Mouse (Mus musculus) embryonic facial prominence, embryonic 14.5 days (tissue): ENCODE results near the gene She. TPM values are rescaled to one million over a fixed set of nuclear protein-coding genes. Genes with fewer than 3 reads are reported as not detected.

Source experiments
- ATAC-seq: fragments of 200-750 bp; cut with Nextera tagmentation; 2 replicates; pipeline ENCODE4 v1.8.0; 2017; ENCODE audit warnings: low read depth, moderate number of reproducible peaks, moderate TSS enrichment
- DNase-seq: peaks from one replicate; pipeline ENCODE4 v3.0.0-alpha.2; 2015; ENCODE audit warnings: low spot score
- H3K27ac ChIP-seq: fragments of 300-500 bp; sonication (generic); replicated peaks from 2 replicates; pipeline ENCODE4 v1.5.1; 2014; ENCODE audit warnings: low read depth, mild to moderate bottlenecking, low read length, moderate library complexity
- H3K27me3 ChIP-seq: fragments of 300-500 bp; sonication (generic); replicated peaks from 2 replicates; pipeline ENCODE4 v1.6.1; 2014; ENCODE audit warnings: low read length; ENCODE audit not compliant: control insufficient read depth, insufficient read depth
- H3K36me3 ChIP-seq: fragments of 300-500 bp; sonication (generic); 2 replicates; pipeline ENCODE4 v1.6.1; 2014; ENCODE audit warnings: low read length, mixed read lengths; ENCODE audit not compliant: control insufficient read depth, insufficient read depth
- H3K4me1 ChIP-seq: fragments of 300-500 bp; sonication (generic); 2 replicates; pipeline ENCODE4 v1.6.1; 2014; ENCODE audit warnings: antibody characterized with exemption, low read length; ENCODE audit not compliant: control insufficient read depth, insufficient read depth
- H3K4me2 ChIP-seq: fragments of 300-500 bp; sonication (generic); 2 replicates; pipeline ENCODE4 v1.6.1; 2014; ENCODE audit warnings: low read depth, mild to moderate bottlenecking, low read length, moderate library complexity, mixed read lengths
- H3K4me3 ChIP-seq: fragments of 300-500 bp; sonication (generic); 2 replicates; pipeline ENCODE4 v1.5.1; 2014; ENCODE audit warnings: low read depth, mild to moderate bottlenecking, low read length
- H3K9ac ChIP-seq: fragments of 300-500 bp; sonication (generic); 2 replicates; pipeline ENCODE4 v1.6.1; 2014; ENCODE audit warnings: low read depth, mild to moderate bottlenecking, low read length, moderate library complexity, mixed read lengths
- H3K9me3 ChIP-seq: fragments of 300-500 bp; sonication (generic); 2 replicates; pipeline ENCODE4 v1.6.1; 2016; ENCODE audit warnings: low read length; ENCODE audit not compliant: control insufficient read depth
- WGBS: fragments of 180-500 bp; shearing (Covaris S2); extraction: QIAGEN DNeasy Blood & Tissue Kit; methylation state at CpG from one replicate; pipeline ENCODE4 v1.1.7; 2014; 5-methylcytosine and 5-hydroxymethylcytosine counted together
- polyA plus RNA-seq: library from polyadenylated mRNA; unstranded; fragments of >200 nt; fragmentation: Nextera tagmentation; extraction: Ambion mirVana; gene quantifications from 2 replicates; pipeline ENCODE4 v1.2.1, GENCODE M21; 2014

She gene
- 5.2 and 6.0 TPM in 2 replicates for polyA plus RNA-seq

GRCm38 (mm10) chr3:89830815-89831591 lies at the start of gene She:
She (plus strand) TSS chr3:89831370.
- peak within 1 kb of the TSS; percentile 28; the same call in 1 of the 2 replicates for H3K27ac ChIP-seq
- no peaks in the 10 kb centered on the region for H3K36me3 ChIP-seq
- DNase-seq (no peak), ATAC-seq (peak; percentile 26; the same call in 1 of the 2 replicates)
- 4% methylated on average over 19 of the region's 96 CpGs for WGBS
- no peaks in the 10 kb centered on the region for H3K9me3 ChIP-seq
- H3K9ac ChIP-seq = peak within 1 kb of the TSS; percentile 61
- H3K4me2 ChIP-seq = peak within 1 kb of the TSS; percentile 67
- peaks cover 60% of the 10 kb centered on the region for H3K27me3 ChIP-seq
- H3K4me1 ChIP-seq = no peaks in the 10 kb centered on the region; the same call in 1 of the 2 replicates
- H3K4me3 ChIP-seq = peak within 1 kb of the TSS; percentile 51

DNA sequence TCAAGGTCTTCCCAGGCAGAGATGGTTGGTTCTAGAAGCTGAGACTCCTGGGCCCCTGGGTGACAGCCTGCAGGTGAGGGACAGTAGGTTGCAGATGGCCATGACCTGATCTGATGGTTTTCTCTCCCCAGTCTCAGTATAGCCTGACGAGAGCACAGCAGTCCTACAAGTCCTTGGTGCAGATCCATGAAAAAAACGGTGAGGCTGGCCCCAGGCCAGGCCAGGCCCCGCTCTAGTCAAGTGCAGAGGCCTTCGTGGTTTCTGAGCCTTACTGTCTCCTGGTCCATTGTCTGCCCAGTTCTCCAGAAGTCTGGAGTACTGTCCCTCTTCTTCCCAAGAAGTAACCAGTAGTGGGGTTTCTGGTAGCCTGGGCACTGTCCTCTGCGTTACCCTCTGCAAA lies 49.5 kb upstream of the She start:
- H3K36me3 ChIP-seq = peaks cover 71% of the 10 kb centered on the region
- H3K27me3 ChIP-seq = no peaks in the 10 kb centered on the region
- H3K9me3 ChIP-seq = no peaks in the 10 kb centered on the region
- no peak overlapping the region for H3K4me3 ChIP-seq
- H3K4me2 ChIP-seq = no peak overlapping the region
- H3K9ac ChIP-seq = no peak overlapping the region
- no peak overlapping the region for H3K27ac ChIP-seq
- DNase-seq (no peak), ATAC-seq (no peak)
- 0 out of 2 replicates have a peak, but pooled peaks cover 5% of the 10 kb centered on the region for H3K4me1 ChIP-seq
- 79% methylated on average over 5 of the region's 5 CpGs for WGBS

DNA sequence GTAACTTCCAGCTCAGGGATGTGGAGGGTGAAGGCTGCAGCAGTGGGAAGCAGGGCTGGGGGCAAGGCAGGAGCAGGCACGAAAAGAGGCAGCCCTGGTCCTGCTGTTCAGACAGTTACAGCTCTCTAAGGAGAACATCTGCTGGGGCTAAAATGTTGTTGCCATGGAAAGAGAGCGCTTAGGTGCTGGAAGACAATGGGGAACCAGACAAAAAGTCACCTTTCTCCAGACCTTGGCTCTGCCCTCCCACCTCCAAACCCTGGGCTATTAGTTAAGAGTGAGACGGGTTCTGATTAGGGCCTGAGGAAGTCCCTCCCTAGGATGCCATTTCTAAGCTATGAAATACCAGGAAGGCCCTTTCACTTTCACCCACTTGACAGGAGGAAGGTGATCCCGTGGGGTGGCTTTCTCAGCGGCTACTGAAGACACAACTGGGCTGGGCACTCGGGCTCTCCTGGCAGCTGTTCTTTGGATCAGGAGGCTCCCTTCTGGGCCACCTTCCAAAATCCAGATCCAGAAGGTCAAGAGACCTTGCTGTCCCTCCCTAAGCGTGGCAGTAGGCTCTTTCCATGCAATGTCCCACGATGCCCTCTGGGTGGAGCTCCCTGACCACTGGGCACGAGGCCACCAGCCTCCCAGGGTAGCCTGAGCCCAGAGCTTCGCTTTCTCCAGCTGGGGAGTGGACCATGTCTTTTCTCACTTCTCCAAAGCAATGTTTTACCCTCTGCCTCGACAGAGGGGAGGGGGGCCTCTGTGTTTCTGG lies 46.0 kb upstream of the She start:
- 16% methylated on average over 11 of the region's 11 CpGs for WGBS
- DNase-seq = peak; percentile 66
- H3K36me3 ChIP-seq = peaks cover 35% of the 10 kb centered on the region
- no peaks in the 10 kb centered on the region for H3K9me3 ChIP-seq
- no peak overlapping the region for H3K4me2 ChIP-seq
- H3K4me3 ChIP-seq = no peak overlapping the region
- H3K27me3 ChIP-seq = no peaks in the 10 kb centered on the region
- peak; percentile 77 for ATAC-seq
- 0 out of 2 replicates have a peak, but pooled peaks cover 5% of the 10 kb centered on the region for H3K4me1 ChIP-seq
- H3K27ac ChIP-seq = peak overlapping the region; percentile 58
- H3K9ac ChIP-seq = no peak overlapping the region; the same call in none of the 2 replicates

GRCm38 (mm10) chr3:89786275-89786674 lies 44.9 kb upstream of the She start:
- DNase-seq = no peak
- no peaks in the 10 kb centered on the region for H3K9me3 ChIP-seq
- H3K27ac ChIP-seq = no peak overlapping the region
- no peak overlapping the region for H3K4me2 ChIP-seq
- 76% methylated on average over 6 of the region's 6 CpGs for WGBS
- H3K27me3 ChIP-seq = no peaks in the 10 kb centered on the region
- H3K9ac ChIP-seq = no peak overlapping the region
- 0 out of 2 replicates have a peak, but pooled peaks cover 5% of the 10 kb centered on the region for H3K4me1 ChIP-seq
- H3K4me3 ChIP-seq = no peak overlapping the region
- H3K36me3 ChIP-seq = peaks cover 24% of the 10 kb centered on the region
- no peak for ATAC-seq

DNA sequence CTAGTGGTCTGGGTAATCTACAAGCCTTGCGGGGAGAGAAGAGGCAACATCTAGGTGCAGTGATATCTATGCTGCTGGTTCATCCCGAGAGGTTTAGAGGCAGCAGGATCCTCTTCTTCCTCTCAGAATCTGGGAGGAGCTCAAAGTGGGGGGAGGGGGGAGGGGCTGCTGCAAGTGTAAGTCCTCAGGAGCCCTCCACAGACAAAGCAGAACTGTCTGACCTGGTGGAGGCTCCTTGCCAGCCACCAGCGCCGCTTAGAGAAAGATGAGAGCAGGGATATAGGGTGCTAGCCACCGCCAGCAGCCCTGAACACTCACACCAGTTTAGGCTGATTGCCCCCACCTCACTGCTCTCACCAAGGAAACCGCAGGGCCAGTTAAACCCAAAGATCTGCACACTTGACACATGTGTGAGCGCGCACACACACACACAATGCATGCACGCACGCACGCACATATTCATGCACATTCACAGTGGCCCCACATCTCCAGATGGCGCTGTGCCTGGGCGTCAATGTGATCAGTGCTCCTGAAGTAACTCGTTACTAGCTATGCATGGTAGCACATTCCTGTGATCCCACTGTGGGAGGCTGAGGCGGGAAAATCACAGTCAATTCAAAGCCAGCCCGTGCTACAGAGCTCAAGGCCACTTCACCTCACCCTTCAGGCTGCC lies 42.4 kb upstream of the She start:
- ATAC-seq (no peak), DNase-seq (no peak)
- WGBS = 73% methylated on average over 16 of the region's 16 CpGs
- H3K9ac ChIP-seq = no peak overlapping the region
- no peak overlapping the region for H3K27ac ChIP-seq
- 0 out of 2 replicates have a peak, but pooled peaks cover 5% of the 10 kb centered on the region for H3K4me1 ChIP-seq
- no peaks in the 10 kb centered on the region for H3K27me3 ChIP-seq
- H3K36me3 ChIP-seq = no peaks in the 10 kb centered on the region
- H3K4me3 ChIP-seq = no peak overlapping the region
- H3K4me2 ChIP-seq = no peak overlapping the region
- no peaks in the 10 kb centered on the region for H3K9me3 ChIP-seq

DNA sequence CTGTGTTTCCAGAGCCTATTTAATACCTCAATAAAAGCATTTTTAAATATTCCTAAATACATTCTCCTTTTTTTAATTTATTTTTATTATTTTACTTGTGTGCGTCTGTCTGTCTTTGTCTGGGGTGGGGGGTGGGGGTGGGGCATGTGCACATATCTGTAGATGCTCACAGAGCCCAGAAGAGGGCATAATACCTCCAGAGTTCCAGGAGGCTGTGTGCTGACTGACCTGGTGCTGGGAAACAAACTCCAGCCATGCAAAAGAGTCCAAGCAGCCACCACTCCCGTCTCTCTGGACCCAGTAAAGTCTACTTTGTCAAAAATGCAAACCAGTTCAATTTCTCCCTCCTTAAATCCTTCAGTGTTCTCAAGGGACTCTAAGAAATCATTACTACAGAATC lies 36.6 kb upstream of the She start:
- H3K4me1 ChIP-seq = 0 out of 2 replicates have a peak, but pooled peaks cover 2% of the 10 kb centered on the region
- no peak for DNase-seq
- 57% methylated on average over 2 of the region's 2 CpGs for WGBS
- no peaks in the 10 kb centered on the region for H3K27me3 ChIP-seq
- H3K9me3 ChIP-seq = no peaks in the 10 kb centered on the region
- ATAC-seq = no peak
- no peak overlapping the region for H3K4me3 ChIP-seq
- no peaks in the 10 kb centered on the region for H3K36me3 ChIP-seq
- H3K27ac ChIP-seq = no peak overlapping the region
- H3K4me2 ChIP-seq = no peak overlapping the region
- H3K9ac ChIP-seq = no peak overlapping the region

DNA sequence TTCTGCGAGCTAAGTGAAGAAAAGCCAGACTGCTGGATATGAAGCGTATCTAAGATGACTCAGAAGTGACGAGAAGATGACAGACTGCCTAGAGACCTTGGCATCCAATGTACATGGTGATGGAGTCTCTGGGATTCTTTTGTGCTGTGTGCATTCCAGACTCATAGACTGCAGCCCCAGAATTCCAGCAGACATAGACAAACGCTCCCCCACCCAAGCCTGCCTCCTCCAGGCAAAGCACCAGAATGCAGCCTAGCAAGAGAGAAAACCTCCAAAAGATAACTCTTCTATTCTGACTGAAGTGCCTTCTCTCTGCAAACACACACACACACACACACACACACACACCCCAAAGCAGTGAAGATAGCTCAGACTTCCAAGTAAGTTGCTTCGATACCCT lies 35.4 kb upstream of the She start:
- H3K36me3 ChIP-seq = no peaks in the 10 kb centered on the region
- DNase-seq = no peak
- ATAC-seq = no peak
- H3K9ac ChIP-seq = no peak overlapping the region
- no peak overlapping the region for H3K27ac ChIP-seq
- no peak overlapping the region for H3K4me2 ChIP-seq
- H3K4me1 ChIP-seq = 0 out of 2 replicates have a peak, but pooled peaks cover 2% of the 10 kb centered on the region
- H3K4me3 ChIP-seq = no peak overlapping the region
- H3K9me3 ChIP-seq = no peaks in the 10 kb centered on the region
- WGBS = 56% methylated on average over 5 of the region's 5 CpGs
- no peaks in the 10 kb centered on the region for H3K27me3 ChIP-seq

- ATAC-seq (no peak), DNase-seq (no peak)
- Histone ChIP-seq H3K4me3 (no peak overlapping the region), H3K27me3 (no peaks in the 10 kb centered on the region), H3K4me1 (0 out of 2 replicates have a peak, but pooled peaks cover 2% of the 10 kb centered on the region), H3K4me2 (no peak overlapping the region), H3K27ac (no peak overlapping the region), H3K36me3 (no peaks in the 10 kb centered on the region), H3K9me3 (no peaks in the 10 kb centered on the region), H3K9ac (no peak overlapping the region)
- 50% methylated on average over 4 of the region's 4 CpGs for WGBS
Measured at GRCm38 (mm10) chr3:89796358-89796757, 34.8 kb upstream of the She start.
